Mouse (Mus musculus) intestine, embryonic 16.5 days (tissue): ENCODE results near the gene Zfp982. TPM values are rescaled to one million over a fixed set of nuclear protein-coding genes. Genes with fewer than 3 reads are reported as not detected.
"Not testable (repeated sequence)": the region's sequence is repeated elsewhere in the genome, so short reads cannot be mapped to it uniquely, and the experiment has no call there.

Source experiments
- ATAC-seq: fragments of 200-750 bp; cut with Nextera tagmentation; 2 replicates; pipeline ENCODE4 v1.8.0; 2017; ENCODE audit warnings: moderate TSS enrichment, moderate library complexity
- H3K27ac ChIP-seq: fragments of 300-500 bp; sonication (generic); 2 replicates; pipeline ENCODE4 v1.5.1; 2014; ENCODE audit warnings: mild to moderate bottlenecking, low read length
- H3K27me3 ChIP-seq: fragments of 300-500 bp; sonication (generic); replicated peaks from 2 replicates; pipeline ENCODE4 v1.6.1; 2014; ENCODE audit warnings: low read length, control low read depth, mixed read lengths; ENCODE audit not compliant: control insufficient read depth, insufficient read depth
- H3K36me3 ChIP-seq: fragments of 300-500 bp; sonication (generic); 2 replicates; pipeline ENCODE4 v1.6.1; 2014; ENCODE audit warnings: low read length, control low read depth; ENCODE audit not compliant: control insufficient read depth, insufficient read depth
- H3K4me1 ChIP-seq: fragments of 300-500 bp; sonication (generic); 2 replicates; pipeline ENCODE4 v1.6.1; 2014; ENCODE audit warnings: low read length, control low read depth, mixed read lengths; ENCODE audit not compliant: control insufficient read depth, insufficient read depth
- H3K4me2 ChIP-seq: fragments of 300-500 bp; sonication (generic); 2 replicates; pipeline ENCODE4 v1.6.1; 2014; ENCODE audit warnings: low read depth, low read length, control low read depth
- H3K4me3 ChIP-seq: fragments of 300-500 bp; sonication (generic); 2 replicates; pipeline ENCODE4 v1.5.1; 2014; ENCODE audit warnings: mild to moderate bottlenecking, low read length
- H3K9ac ChIP-seq: fragments of 300-500 bp; sonication (generic); 2 replicates; pipeline ENCODE4 v1.6.1; 2014; ENCODE audit warnings: low read depth, low read length
- H3K9me3 ChIP-seq: fragments of 300-500 bp; sonication (generic); 2 replicates; pipeline ENCODE4 v1.6.1; 2016; ENCODE audit warnings: low read length, control low read depth; ENCODE audit not compliant: control insufficient read depth
- WGBS: fragments of 180-500 bp; shearing (Covaris S2); extraction: QIAGEN DNeasy Blood & Tissue Kit; methylation state at CpG from one replicate; pipeline ENCODE4 v1.1.7; 2014; 5-methylcytosine and 5-hydroxymethylcytosine counted together
- polyA plus RNA-seq: library from polyadenylated mRNA; unstranded; fragments of >200 nt; fragmentation: Nextera tagmentation; extraction: Ambion mirVana; gene quantifications from 2 replicates; pipeline ENCODE4 v1.2.1, GENCODE M21; 2015

The Zfp982 gene
- polyA plus RNA-seq, 1 experiment from 2014 or later: 3.1 TPM

- 78% methylated on average over 2 of the region's 2 CpGs for WGBS
- H3K4me1 ChIP-seq, H3K9ac ChIP-seq, H3K36me3 ChIP-seq, H3K27ac ChIP-seq, H3K9me3 ChIP-seq, ATAC-seq, H3K4me3 ChIP-seq, H3K4me2 ChIP-seq, H3K27me3 ChIP-seq: not testable (repeated sequence)
Observed at GRCm38 (mm10) chr4:147554361-147554760, 62.1 kb downstream of the Zfp982 start.

- H3K9ac ChIP-seq, H3K4me3 ChIP-seq, ATAC-seq, H3K4me2 ChIP-seq, H3K9me3 ChIP-seq, H3K4me1 ChIP-seq, H3K27ac ChIP-seq, H3K27me3 ChIP-seq, H3K36me3 ChIP-seq: not testable (repeated sequence)
- WGBS: 62% methylated on average over 1 of the region's 1 CpGs
Observed at GRCm38 (mm10) chr4:147556921-147557320, 64.7 kb downstream of the Zfp982 start.

GRCm38 (mm10) chr4:147558011-147558410 is 65.8 kb downstream of the Zfp982 start:
- not testable (repeated sequence) for H3K4me1 ChIP-seq, H3K9ac ChIP-seq, ATAC-seq, H3K4me3 ChIP-seq, H3K9me3 ChIP-seq, H3K4me2 ChIP-seq, H3K27ac ChIP-seq, H3K36me3 ChIP-seq, H3K27me3 ChIP-seq

- not testable (repeated sequence) for H3K27ac ChIP-seq, ATAC-seq, H3K4me1 ChIP-seq, H3K4me2 ChIP-seq, H3K27me3 ChIP-seq, H3K4me3 ChIP-seq, H3K9me3 ChIP-seq, H3K36me3 ChIP-seq, H3K9ac ChIP-seq
- WGBS: 43% methylated on average over 1 of the region's 1 CpGs
Observed at GRCm38 (mm10) chr4:147559096-147559495, 66.9 kb downstream of the Zfp982 start.

Other genes with a start within 250 kb of the Zfp982 start
- 0.16 and 0.24 TPM in 2 replicates for gene Zfp988, start 186.7 kb upstream of the Zfp982 start, polyA plus RNA-seq
- gene Zfp978, start 131.1 kb upstream of the Zfp982 start, polyA plus RNA-seq: 0.18 TPM in 1 of 2 replicates, not detected in the other
- 0.11 and 0.18 TPM in 2 replicates for gene Gm16503, start 47.8 kb downstream of the Zfp982 start, polyA plus RNA-seq
- gene Zfp985, start 60.9 kb downstream of the Zfp982 start, polyA plus RNA-seq: 0.26 TPM in 2 replicates
- gene Zfp979, start 150.1 kb downstream of the Zfp982 start, polyA plus RNA-seq: 1.7 and 1.9 TPM in 2 replicates
- not detected in 2 replicates for gene Zfp534, start 210.1 kb downstream of the Zfp982 start, polyA plus RNA-seq